Mouse (Mus musculus) ovary, postnatal 14 days (tissue): ENCODE data around the gene Fgr.

ENCODE experiments used
- DNase-seq: peaks from one replicate; pipeline ENCODE4 v3.0.0; 2022; ENCODE audit warnings: low spot score

The Fgr gene

GRCm38 (mm10) chr4:132958741-132959678 is 14.9 kb upstream of the Fgr start:
- DNase-seq: no peak

GRCm38 (mm10) chr4:132959679-132960045 is 14.2 kb upstream of the Fgr start:
- DNase-seq: no peak

- no peak for DNase-seq
These were observed 13.6 kb upstream of the Fgr start for GRCm38 (mm10) chr4:132960313-132960712.

- peak; percentile 33 for DNase-seq
These were observed 12.8 kb upstream of the Fgr start for GRCm38 (mm10) chr4:132960864-132961639.

- DNase-seq: no peak
These were observed 12.0 kb upstream of the Fgr start for GRCm38 (mm10) chr4:132961866-132962265.

GRCm38 (mm10) chr4:132962628-132963027 is 11.3 kb upstream of the Fgr start:
- no peak for DNase-seq

GRCm38 (mm10) chr4:132963436-132963835 is 10.5 kb upstream of the Fgr start:
- no peak for DNase-seq

- no peak for DNase-seq
These were observed 9.8 kb upstream of the Fgr start for GRCm38 (mm10) chr4:132964064-132964463.

- DNase-seq: no peak
These were observed 9.4 kb upstream of the Fgr start for GRCm38 (mm10) chr4:132964473-132964872.

- DNase-seq: no peak
These were observed 5.6 kb upstream of the Fgr start for GRCm38 (mm10) chr4:132968105-132968938.

- DNase-seq: no peak
These were observed 2.3 kb upstream of the Fgr start for GRCm38 (mm10) chr4:132971601-132972000.

GRCm38 (mm10) chr4:132972101-132972500 is 1.8 kb upstream of the Fgr start:
- DNase-seq: no peak

- no peak for DNase-seq
These were observed 1.3 kb upstream of the Fgr start for GRCm38 (mm10) chr4:132972556-132972955.

GRCm38 (mm10) chr4:132973186-132973585 is 709 bp upstream of the Fgr start:
- DNase-seq: no peak

GRCm38 (mm10) chr4:132974904-132975303 is 1.0 kb downstream of the Fgr start:
- DNase-seq: peak; percentile 47

GRCm38 (mm10) chr4:132975791-132976190 is 1.9 kb downstream of the Fgr start:
- no peak for DNase-seq

- DNase-seq: no peak
These were observed 2.8 kb downstream of the Fgr start for GRCm38 (mm10) chr4:132976729-132977128.

GRCm38 (mm10) chr4:132977597-132977996 is 3.7 kb downstream of the Fgr start:
- DNase-seq: no peak

- DNase-seq: no peak
These were observed 5.3 kb downstream of the Fgr start for GRCm38 (mm10) chr4:132979186-132979585.

- DNase-seq: no peak
These were observed 7.7 kb downstream of the Fgr start for GRCm38 (mm10) chr4:132981621-132982020.

- no peak for DNase-seq
These were observed 9.1 kb downstream of the Fgr start for GRCm38 (mm10) chr4:132982999-132983398.
